Comparison of ENCODE assay signal across 8 mouse cellular contexts in the genomic region with DNA sequence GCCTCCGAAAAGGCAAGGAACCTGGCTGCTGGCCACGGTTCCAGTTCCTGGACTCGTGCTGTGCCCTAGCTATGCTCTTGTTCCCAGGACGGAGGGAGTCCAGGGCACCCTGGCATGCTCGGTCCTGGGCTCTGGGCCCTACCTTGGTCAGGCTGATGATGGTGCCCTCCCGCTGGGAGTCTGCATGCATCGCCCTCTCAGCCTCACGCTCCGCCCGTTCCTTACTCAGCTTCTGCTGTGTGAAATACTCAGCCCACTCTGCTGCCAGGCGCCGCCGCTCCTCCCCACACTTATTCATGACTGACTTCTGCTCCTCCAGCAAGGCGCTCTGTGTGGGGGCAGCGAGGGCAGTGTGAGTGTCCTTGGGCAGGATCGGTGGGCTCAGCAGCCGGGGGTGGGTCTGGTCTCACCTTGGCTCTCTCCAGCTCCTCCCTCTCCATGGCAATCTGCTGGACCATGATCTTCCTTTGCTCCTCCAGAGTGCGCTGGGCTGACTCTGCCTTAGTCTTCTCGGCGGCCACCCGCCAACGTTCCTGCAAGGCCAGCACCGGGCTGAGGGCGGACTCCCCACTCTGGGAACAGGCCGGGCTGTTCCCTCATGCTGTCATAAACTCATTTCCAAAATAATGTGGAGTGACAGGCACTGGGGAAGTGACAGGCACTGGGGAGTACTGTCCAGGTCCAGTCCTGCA. TPM values are rescaled to one million over a fixed set of nuclear protein-coding genes. Genes with fewer than 3 reads are reported as not detected.
A peak's percentile ranks its signal among the peaks of the same experiment; 100 is the strongest.
DNase-seq lines count a peak whose midpoint lies in the region.

No protein-coding gene starts in this region.

- DNase-seq in ovary, adult 18-20 months (ENCODE audit: low spot score), result peak; percentile 27
- DNase-seq in ovary, postnatal 14 days (ENCODE audit: low spot score), result no peak
- DNase-seq in fibroblast of lung, adult 2 months (ENCODE audit: low read depth), result peak; percentile 89
- peak; percentile 41 to 59 for DNase-seq in kidney, postnatal 4 days
- peak; percentile 58 for DNase-seq in lung, postnatal 36 days
- no peak for DNase-seq in thymus, postnatal 4 days
- no peak for DNase-seq in heart, adult 8-10 months (ENCODE audit: low spot score)
- no peak for DNase-seq in adrenal gland, adult 8-10 months

RNA-seq across cellular contexts. Expression of a gene that starts 7.8 kb away (rescaled TPM):
- 10 to 100 TPM; 60.0 to 66.2 (median 63.9) TPM for total RNA-seq in heart, adult 8-10 months (2022)
- total RNA-seq in adrenal gland, adult 8-10 months (2022), result 100 to 1,000 TPM in 3 of 4 experiments, 10 to 100 TPM in 1; 97.5 to 112 (median 107) TPM

RNA-seq across cellular contexts. Expression of a gene that starts 15.5 kb away (rescaled TPM):
- 1 to 10 TPM; 6.6 to 8.2 (median 7.6) TPM for total RNA-seq in heart, adult 8-10 months (2022)
- total RNA-seq in adrenal gland, adult 8-10 months (2022), result 10 to 100 TPM in 3 of 4 experiments, 1 to 10 TPM in 1; 9.6 to 13.7 (median 13.1) TPM

RNA-seq across cellular contexts. Expression of a gene that starts 19.4 kb away (rescaled TPM):
- 10 to 100 TPM; 17.9 to 25.7 (median 22.1) TPM for total RNA-seq in heart, adult 8-10 months (2022)
- total RNA-seq in adrenal gland, adult 8-10 months (2022), result 10 to 100 TPM; 11.1 to 20.4 (median 16.4) TPM

RNA-seq across cellular contexts. Expression of a gene that starts 21.5 kb away (rescaled TPM):
- total RNA-seq in heart, adult 8-10 months (2022), result 10 to 100 TPM; 14.5 to 16.4 (median 15.2) TPM
- 10 to 100 TPM; 47.7 to 69.4 (median 52.4) TPM for total RNA-seq in adrenal gland, adult 8-10 months (2022)

RNA-seq across cellular contexts. Expression of a gene that starts 52.2 kb away (rescaled TPM):
- 10 to 100 TPM; 10.1 to 15.1 (median 10.8) TPM for total RNA-seq in heart, adult 8-10 months (2022)
- total RNA-seq in adrenal gland, adult 8-10 months (2022), result 10 to 100 TPM; 20.4 to 26.3 (median 23.6) TPM

Comparison
In these comparisons a context has a peak if more than half of its experiments do, and no peak if none do; other contexts are left out.
1. DNase-seq: peak in ovary, adult 18-20 months (single experiment), fibroblast of lung, adult 2 months (single experiment), kidney, postnatal 4 days (2 of 2) and lung, postnatal 36 days (single experiment); none in ovary, postnatal 14 days (single experiment), thymus, postnatal 4 days (single experiment), heart, adult 8-10 months (single experiment) and adrenal gland, adult 8-10 months (single experiment).